In the genomic region with DNA sequence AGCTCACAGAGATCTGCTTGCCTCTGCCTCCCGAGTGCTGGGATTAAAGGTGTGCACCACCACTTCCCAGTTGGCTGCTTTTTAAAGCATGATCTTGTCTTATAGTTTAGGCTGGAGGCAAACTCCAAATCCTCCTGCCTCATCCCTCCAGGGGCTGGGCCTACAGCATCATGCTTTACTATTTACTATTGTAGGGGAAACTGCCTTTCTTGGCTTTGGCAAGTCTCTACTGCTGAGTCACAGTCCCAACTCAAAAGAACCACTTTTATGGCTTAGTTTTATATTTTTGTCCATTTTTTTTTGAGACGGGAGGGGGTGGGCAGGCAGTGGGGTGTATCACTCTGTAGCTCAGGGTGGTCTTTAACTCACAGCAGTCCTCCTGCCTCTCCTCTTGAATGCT, we compare ENCODE assay signal across 24 mouse cellular contexts.
"Had no signal": no experiment of that assay in that cellular context is flagged by ENCODE, and none has a peak within 500 bp of the region (broad histone marks: within the 10 kb centered on the region; RNA-seq: fewer than 3 reads in every experiment).

No protein-coding gene starts in this region.

- H3K27me3 ChIP-seq: heart, embryonic 13.5 days; heart, embryonic 15.5 days; intestine, embryonic 15.5 days; limb, embryonic 13.5 days; limb, embryonic 15.5 days; liver, embryonic 12.5 days had no signal

- H3K9me3 ChIP-seq: heart, embryonic 13.5 days; heart, embryonic 15.5 days; intestine, embryonic 15.5 days; limb, embryonic 13.5 days; limb, embryonic 15.5 days; liver, embryonic 12.5 days had no signal

- ATAC-seq: hindbrain, embryonic 16.5 days; inflammation-experienced regulatory T-cells, adult 6 months; intestine, embryonic 15.5 days; intestine, postnatal 0 days; liver, embryonic 12.5 days had no signal

- H3K4me3 ChIP-seq: heart, adult 2 months; heart, embryonic 13.5 days; heart, embryonic 15.5 days; intestine, embryonic 15.5 days; layer of hippocampus, adult 2 months; left cerebral cortex, adult 2 months; limb, embryonic 13.5 days; limb, embryonic 15.5 days; liver, embryonic 12.5 days had no signal

- H3K36me3 ChIP-seq: heart, embryonic 13.5 days; heart, embryonic 15.5 days; intestine, embryonic 15.5 days; limb, embryonic 13.5 days; limb, embryonic 15.5 days; liver, embryonic 12.5 days had no signal

- DNase-seq: gastrocnemius, postnatal 14 days; gastrocnemius, postnatal 36 days; heart, adult 11 months; heart, adult 2 months; heart, postnatal 14 days; heart, postnatal 36 days; kidney, adult 18-20 months; kidney, adult 8-10 months; kidney, postnatal 10 days; kidney, postnatal 4 days had no signal

- H3K4me2 ChIP-seq: heart, embryonic 11.5 days; heart, embryonic 13.5 days; heart, embryonic 15.5 days; hindbrain, embryonic 14.5 days; intestine, embryonic 15.5 days; limb, embryonic 13.5 days; limb, embryonic 15.5 days; liver, embryonic 12.5 days had no signal

- H3K9ac ChIP-seq: heart, embryonic 15.5 days; hindbrain, embryonic 14.5 days; intestine, embryonic 15.5 days; limb, embryonic 15.5 days; liver, embryonic 12.5 days; liver, embryonic 14.5 days had no signal

- H3K27ac ChIP-seq: heart, adult 2 months; hindbrain, embryonic 14.5 days; intestine, embryonic 15.5 days; layer of hippocampus, adult 2 months; left cerebral cortex, adult 2 months; limb, embryonic 13.5 days; limb, embryonic 15.5 days; liver, embryonic 12.5 days; liver, embryonic 14.5 days had no signal
